Mouse (Mus musculus) layer of hippocampus, postnatal 10 days (tissue): ENCODE measurements around the gene Brms1. TPM values are rescaled to one million over a fixed set of nuclear protein-coding genes. Genes with fewer than 3 reads are reported as not detected.
A peak's percentile ranks its signal among the peaks of the same experiment; 100 is the strongest.

Experiments
- DNase-seq, 2 experiments: peaks; one replicate each; pipeline ENCODE4 v3.0.0; 2021; ENCODE audit warnings: low spot score in 2 of 2
- total RNA-seq, 2 experiments: library from RNA; stranded (reverse); gene quantifications; 2 replicates each; pipeline ENCODE4 v1.2.3; 2021

Gene Brms1
- total RNA-seq, 2 experiments from 2014 or later = 8.7 to 11.9 TPM

DNA sequence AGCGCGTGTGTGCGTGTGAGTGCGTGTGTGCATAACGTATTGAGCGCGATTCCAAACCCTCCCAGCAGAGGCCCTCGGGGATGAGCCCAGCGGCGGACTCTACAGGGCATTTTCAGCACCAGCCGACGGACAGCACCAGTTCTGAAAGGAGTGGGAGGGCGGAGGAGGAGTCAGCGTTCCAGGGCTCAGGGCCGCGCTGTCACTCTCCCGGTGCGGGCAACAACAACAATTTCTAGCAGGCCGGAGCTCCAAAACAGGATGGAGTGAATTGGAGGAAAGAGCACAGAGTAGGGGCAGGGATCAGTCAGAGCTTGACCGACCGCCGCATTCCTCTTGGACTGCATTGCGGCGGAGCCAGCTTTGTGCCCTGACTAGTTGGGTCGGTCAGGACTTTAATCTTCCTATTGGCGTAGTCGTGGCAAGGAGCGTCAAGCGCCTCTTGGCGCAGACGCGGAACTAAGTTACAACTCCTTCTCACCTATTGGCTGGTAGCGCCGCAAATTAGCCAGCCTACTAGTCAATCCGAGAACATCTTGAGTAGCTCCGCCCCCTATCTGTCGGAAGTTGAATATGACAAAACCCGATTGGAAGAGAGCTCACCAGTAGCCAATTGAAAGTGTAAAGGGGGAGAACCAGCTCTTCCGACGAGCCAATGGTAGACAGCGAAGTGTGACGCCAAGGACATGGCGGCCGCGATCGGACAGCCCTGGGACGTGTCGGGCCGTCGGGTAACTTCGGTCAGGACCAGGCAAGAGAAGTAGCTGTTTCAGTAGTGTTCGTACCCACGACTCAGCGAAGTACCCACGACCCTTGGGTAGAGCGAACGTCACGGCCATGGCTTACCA is 47.0 kb downstream of the Brms1 start, which contains the start of gene Yif1a:
TSS of gene Yif1a (plus strand) at position 655 of the 845 bp plus-strand sequence.
- DNase-seq = peak; percentile 89 to 91

GRCm38 (mm10) chr19:5089324-5089723 is 48.2 kb downstream of the Brms1 start:
- no peak for DNase-seq

DNA sequence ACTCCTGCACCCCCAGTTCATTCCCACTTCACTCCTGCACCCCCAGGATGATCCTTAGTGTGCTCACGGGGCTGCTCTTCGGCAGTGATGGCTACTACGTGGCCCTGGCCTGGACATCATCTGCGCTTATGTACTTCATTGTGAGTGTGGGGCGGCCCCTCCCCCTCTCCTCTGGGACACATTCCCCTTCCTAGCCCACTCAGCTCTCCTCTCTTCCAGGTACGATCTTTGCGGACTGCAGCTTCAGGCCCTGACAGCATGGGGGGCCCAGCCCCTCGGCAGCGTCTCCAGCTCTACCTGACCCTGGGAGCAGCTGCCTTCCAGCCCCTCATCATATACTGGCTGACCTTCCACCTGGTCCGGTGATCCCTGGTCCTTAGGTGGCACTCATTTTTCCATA is 50.9 kb downstream of the Brms1 start:
- DNase-seq = no peak

DNA sequence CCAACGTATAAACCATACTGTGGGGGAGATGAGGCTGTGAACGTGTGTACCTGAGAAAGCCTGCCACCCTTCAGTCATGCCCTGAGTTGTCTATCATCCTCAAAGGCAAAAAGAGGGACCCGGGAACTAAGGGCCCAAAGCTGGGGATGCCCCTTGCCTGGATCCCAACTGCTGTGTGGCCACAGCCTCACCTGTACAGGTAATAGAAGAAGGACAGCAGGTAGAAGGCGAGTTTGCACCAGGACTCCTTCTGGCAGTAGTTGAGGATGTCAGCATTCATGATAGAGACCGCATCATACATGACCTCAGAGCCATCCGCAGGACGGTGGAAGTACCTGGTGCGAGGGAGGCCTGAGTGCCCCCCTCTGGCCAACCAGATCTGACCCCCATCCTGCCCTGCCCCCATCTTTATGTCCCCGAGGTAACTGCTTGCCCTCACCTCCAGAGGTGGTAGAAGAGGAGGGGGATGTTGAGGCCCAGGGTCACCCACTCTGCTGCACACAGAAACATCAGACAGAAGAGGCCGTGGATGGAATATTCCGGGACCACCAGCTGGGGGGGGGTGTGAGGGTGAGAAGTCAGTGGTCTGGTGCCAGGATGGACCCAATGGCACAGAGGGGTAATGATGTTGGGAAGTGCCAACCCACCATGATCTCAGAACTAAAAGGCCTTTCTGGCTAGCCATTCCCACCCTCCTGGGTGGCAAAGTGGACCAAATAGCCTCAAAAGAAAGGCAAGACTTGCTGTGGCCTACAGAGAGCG is 52.5 kb downstream of the Brms1 start:
- no peak for DNase-seq

DNA sequence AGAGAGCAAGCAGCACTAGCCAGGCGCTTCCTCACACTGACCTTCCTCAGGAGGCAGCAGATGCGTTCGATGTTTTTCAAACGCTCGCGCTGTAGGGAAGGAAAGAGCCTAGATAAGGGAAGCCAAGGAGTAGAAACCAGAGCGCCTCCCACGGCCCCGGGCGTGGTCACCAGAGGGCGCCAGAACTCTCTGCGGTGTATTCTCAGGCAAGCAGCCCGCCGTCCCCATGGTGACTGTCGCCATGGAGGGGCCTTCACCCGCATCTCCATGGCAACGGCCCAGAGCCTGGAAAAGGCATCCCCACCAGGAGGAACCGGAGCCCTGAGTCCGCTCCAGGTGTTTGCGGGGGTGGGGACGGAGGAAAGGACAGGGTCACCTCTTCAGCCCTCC is 53.1 kb downstream of the Brms1 start:
- peak; percentile 99 for DNase-seq

GRCm38 (mm10) chr19:5094746-5095417 is 53.7 kb downstream of the Brms1 start:
- DNase-seq = no peak

GRCm38 (mm10) chr19:5095887-5096474 is 54.8 kb downstream of the Brms1 start:
- DNase-seq = peak; percentile 73 to 78

- peak in 1 of 2 experiments; percentile 25 for DNase-seq
Measured at GRCm38 (mm10) chr19:5097521-5098362, 56.6 kb downstream of the Brms1 start.

DNA sequence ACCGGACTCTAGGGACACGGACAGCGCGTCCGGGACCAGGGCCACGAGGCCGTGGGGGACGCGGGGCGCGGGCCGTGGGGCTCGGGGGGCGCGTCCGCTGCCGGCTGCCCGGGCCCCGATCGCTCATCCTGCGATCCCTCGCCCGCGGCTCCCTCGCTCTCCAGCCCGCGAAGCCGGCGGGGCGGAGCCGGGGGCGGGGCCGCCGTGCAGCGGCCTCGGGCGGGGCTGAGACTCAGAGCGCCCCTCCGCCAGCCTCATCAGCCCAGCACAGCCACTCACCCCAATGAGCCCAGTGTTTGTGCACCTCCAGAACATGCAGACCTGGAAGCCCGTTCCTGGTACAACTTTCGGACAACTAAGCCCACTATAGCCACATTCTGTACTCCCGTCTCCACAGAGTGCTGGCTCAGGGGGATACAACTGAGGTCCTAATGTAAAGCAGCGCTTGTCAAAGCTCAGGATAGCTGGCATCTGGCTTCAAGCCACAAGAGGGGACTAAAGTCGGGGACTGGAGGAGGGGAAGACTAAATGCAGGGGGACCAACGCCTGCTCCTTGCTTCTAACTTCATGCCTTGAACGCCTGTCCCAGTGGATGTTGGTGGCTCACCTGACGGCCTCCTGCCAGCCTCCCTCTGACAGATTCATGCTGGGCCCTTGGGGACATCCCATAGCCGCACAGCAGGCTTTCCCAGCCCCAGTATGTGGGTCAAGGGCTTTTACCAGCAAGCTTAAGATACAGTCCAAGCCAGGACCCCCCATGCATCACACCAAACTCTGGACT is 57.4 kb downstream of the Brms1 start, which contains the start of gene Cnih2:
TSS of gene Cnih2 (minus strand) at position 159 of the 781 bp plus-strand sequence.
- peak; percentile 71 to 82 for DNase-seq

Other genes starting within 250 kb of the Brms1 start
- 10 to 100 TPM; 68.7 to 71.1 TPM for gene Rbm4, start 247.5 kb upstream of the Brms1 start, total RNA-seq
- gene Gm21992, start 229.7 kb upstream of the Brms1 start, total RNA-seq = 10 to 100 TPM; 20.7 to 22.3 TPM
- 10 to 100 TPM; 41.2 to 49.4 TPM for gene Rbm14, start 229.7 kb upstream of the Brms1 start, total RNA-seq
- 10 to 100 TPM; 39.4 to 47.5 TPM for gene Ccs, start 202.0 kb upstream of the Brms1 start, total RNA-seq
- 1 to 10 TPM; 1.9 to 2.6 TPM for gene Ccdc87, start 202.0 kb upstream of the Brms1 start, total RNA-seq
- gene Ctsf, start 186.2 kb upstream of the Brms1 start, total RNA-seq = 100 to 1,000 TPM in 1 of 2 experiments, 10 to 100 TPM in 1; 95.2 to 102 TPM
- 1 to 10 TPM; 1.9 to 2.1 TPM for gene Actn3, start 163.4 kb upstream of the Brms1 start, total RNA-seq
- gene Zdhhc24, start 162.7 kb upstream of the Brms1 start, total RNA-seq = 10 to 100 TPM; 23.5 to 26.3 TPM
- gene Bbs1, start 134.7 kb upstream of the Brms1 start, total RNA-seq = 10 to 100 TPM; 31.3 to 34.8 TPM
- gene Dpp3, start 113.1 kb upstream of the Brms1 start, total RNA-seq = 10 to 100 TPM; 62.0 to 62.7 TPM
- gene Peli3, start 98.2 kb upstream of the Brms1 start, total RNA-seq = 10 to 100 TPM; 18.0 to 18.4 TPM
- 10 to 100 TPM; 62.7 to 68.8 TPM for gene Mrpl11, start 79.2 kb upstream of the Brms1 start, total RNA-seq
- 1 to 10 TPM; 4.8 to 5.0 TPM for gene Npas4, start 51.0 kb upstream of the Brms1 start, total RNA-seq
- 10 to 100 TPM; 21.0 to 21.9 TPM for gene Slc29a2, start 17.5 kb upstream of the Brms1 start, total RNA-seq
- 100 to 1,000 TPM; 125 to 126 TPM for gene B4gat1, start 2.5 kb upstream of the Brms1 start, total RNA-seq
- gene AC124502.3, start 2.5 kb upstream of the Brms1 start, total RNA-seq = 1 to 10 TPM; 3.4 to 6.9 TPM
- 10 to 100 TPM; 26.4 to 26.6 TPM for gene Rin1, start 9.1 kb downstream of the Brms1 start, total RNA-seq
- 10 to 100 TPM in 1 of 2 experiments, 1 to 10 TPM in 1; 9.9 to 10.2 TPM for gene Cd248, start 26.7 kb downstream of the Brms1 start, total RNA-seq
- 10 to 100 TPM; 96.6 to 98.0 TPM for gene Tmem151a, start 44.2 kb downstream of the Brms1 start, total RNA-seq
- 10 to 100 TPM; 24.7 to 29.9 TPM for gene Yif1a, start 47.2 kb downstream of the Brms1 start, total RNA-seq
- 100 to 1,000 TPM; 743 to 783 TPM for gene Cnih2, start 57.2 kb downstream of the Brms1 start, total RNA-seq
- gene Rab1b, start 65.7 kb downstream of the Brms1 start, total RNA-seq = 100 to 1,000 TPM; 163 to 166 TPM
- gene Klc2, start 77.2 kb downstream of the Brms1 start, total RNA-seq = 100 to 1,000 TPM; 170 to 176 TPM
- gene Pacs1, start 231.8 kb downstream of the Brms1 start, total RNA-seq = 10 to 100 TPM; 71.2 to 73.5 TPM